Mouse (Mus musculus) E14TG2a.4 (cell line): ENCODE results near the gene Gm10964.

Experiments
- CTCF ChIP-seq: conservative IDR thresholded peaks from 2 replicates; pipeline ENCODE4 v1.5.1; 2014; ENCODE audit warnings: low read length
- NANOG ChIP-seq: IDR thresholded peaks from 2 replicates; pipeline ENCODE4 v1.6.1; 2014; ENCODE audit warnings: borderline replicate concordance, low read length, mixed read lengths
- POU5F1 ChIP-seq: IDR thresholded peaks from 2 replicates; pipeline ENCODE4 v1.6.1; 2014; ENCODE audit warnings: low read length, borderline replicate concordance

GRCm38 (mm10) chr3:103751558-103751957 lies 12.4 kb downstream of the Gm10964 start:
- TF ChIP-seq CTCF, result no peak
- TF ChIP-seq NANOG, result no peak
- TF ChIP-seq POU5F1, result no peak
